In the genomic region with DNA sequence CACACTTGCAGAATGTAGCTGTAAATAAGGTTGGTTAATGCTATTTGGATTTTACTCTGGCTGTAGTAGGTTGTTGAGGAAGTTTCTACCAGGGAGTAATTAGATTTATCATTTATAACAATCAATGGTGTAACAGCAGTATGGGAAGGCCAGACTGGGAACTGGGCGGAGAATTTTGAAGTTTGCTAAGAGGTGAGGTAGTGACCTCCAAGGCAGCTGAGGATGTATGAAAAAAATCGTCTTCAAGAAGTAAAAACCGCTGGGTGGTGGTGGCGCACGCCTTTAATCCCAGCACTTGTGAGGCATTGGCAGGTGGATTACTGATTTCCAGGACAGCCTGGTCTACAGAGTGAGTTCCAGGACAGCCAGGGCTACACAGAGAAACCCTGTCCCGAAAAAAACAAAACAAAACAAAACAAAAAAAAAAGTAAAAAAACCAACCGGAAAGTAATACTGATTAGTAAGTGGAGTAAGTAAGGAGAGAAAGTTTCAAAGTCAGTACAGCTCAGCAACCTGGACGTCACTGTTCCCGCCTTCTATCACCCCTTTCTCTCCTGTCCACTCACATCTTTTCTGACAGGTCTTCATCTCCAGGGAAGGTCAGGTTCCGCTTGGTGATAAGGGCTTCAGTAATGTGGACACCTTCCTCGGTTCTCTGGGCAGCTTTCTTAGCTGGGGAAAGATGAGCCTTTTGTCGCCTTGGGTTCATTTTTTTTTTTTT, we compare ENCODE assay signal across 8 mouse cellular contexts. TPM values are rescaled to one million over a fixed set of nuclear protein-coding genes. Genes with fewer than 3 reads are reported as not detected.
DNase-seq lines count a peak whose midpoint lies in the region; ATAC-seq and TF ChIP-seq lines count a peak whose summit lies in the region.
"Had no signal": no experiment of that assay in that cellular context is flagged by ENCODE, and none has a peak within 500 bp of the region (broad histone marks: within the 10 kb centered on the region; RNA-seq: fewer than 3 reads in every experiment).

No protein-coding gene starts in this region.

- 50% methylated on average over 12 of the region's 12 CpGs for WGBS in forebrain, embryonic 12.5 days
- WGBS in liver, embryonic 12.5 days (ENCODE audit: insufficient replicate concordance): 29% methylated on average over 12 of the region's 12 CpGs
- 32% methylated on average over 12 of the region's 12 CpGs for WGBS in stomach, postnatal 0 days

- peaks cover 10% of the 10 kb centered on the region for H3K27me3 ChIP-seq in megakaryocyte, embryonic 14.5 days (replicated peaks)
- H3K27me3 ChIP-seq in forebrain, embryonic 12.5 days: no peaks in the 10 kb centered on the region
- H3K27me3 ChIP-seq in liver, embryonic 12.5 days (replicated peaks): no peaks in the 10 kb centered on the region
- no peaks in the 10 kb centered on the region for H3K27me3 ChIP-seq in stomach, postnatal 0 days (ENCODE audit: control insufficient read depth, insufficient read depth, low read length)

- H3K4me3 ChIP-seq in megakaryocyte, embryonic 14.5 days (replicated peaks): peak overlapping the region; percentile 94
- peak overlapping the region; percentile 81 for H3K4me3 ChIP-seq in forebrain, embryonic 12.5 days (replicated peaks)
- H3K4me3 ChIP-seq in liver, embryonic 12.5 days: peak overlapping the region; percentile 90
- peak overlapping the region; percentile 72 for H3K4me3 ChIP-seq in stomach, postnatal 0 days (ENCODE audit: low read depth, low read length)

- no peak for TF ChIP-seq EP300 in stomach, postnatal 0 days (optimal IDR thresholded peaks at IDR 0.05)

- peaks cover 25% of the 10 kb centered on the region for H3K36me3 ChIP-seq in megakaryocyte, embryonic 14.5 days (replicated peaks; ENCODE audit: low read length)
- peaks cover 14% of the 10 kb centered on the region; the same call in 1 of the 2 replicates for H3K36me3 ChIP-seq in forebrain, embryonic 12.5 days (replicated peaks)
- peaks cover 25% of the 10 kb centered on the region for H3K36me3 ChIP-seq in liver, embryonic 12.5 days
- no peaks in the 10 kb centered on the region for H3K36me3 ChIP-seq in stomach, postnatal 0 days (ENCODE audit: control insufficient read depth, insufficient read depth, low read length)

- ATAC-seq in megakaryocyte, adult 5-6 weeks (ENCODE audit: poor library complexity, severe bottlenecking): no peak
- ATAC-seq in forebrain, embryonic 12.5 days (ENCODE audit: low FRiP score): 0 out of 2 replicates have a peak, but pooled peaks have one; percentile 28
- 0 out of 2 replicates have a peak, but pooled peaks have one; percentile 35 for ATAC-seq in liver, embryonic 12.5 days
- ATAC-seq in stomach, postnatal 0 days (ENCODE audit: low FRiP score, low TSS enrichment): no peak

- peak overlapping the region; percentile 54; the same call in 1 of the 2 replicates for H3K9ac ChIP-seq in forebrain, embryonic 12.5 days
- H3K9ac ChIP-seq in liver, embryonic 12.5 days: peak overlapping the region; percentile 85
- no peak overlapping the region for H3K9ac ChIP-seq in stomach, postnatal 0 days (ENCODE audit: low read length)

- peak overlapping the region; percentile 66 for H3K4me2 ChIP-seq in forebrain, embryonic 12.5 days
- peak overlapping the region; percentile 91 for H3K4me2 ChIP-seq in liver, embryonic 12.5 days
- H3K4me2 ChIP-seq in stomach, postnatal 0 days (replicated peaks; ENCODE audit: low read depth): peak overlapping the region; percentile 81

- DNase-seq in stomach, postnatal 0 days (ENCODE audit: low spot score): no peak
- DNase-seq in layer of hippocampus, adult 18-20 months (ENCODE audit: low spot score in 2 of 2): no peak
- DNase-seq in embryo, embryonic 10 days (ENCODE audit: low spot score): no peak

- peaks cover 52% of the 10 kb centered on the region for H3K4me1 ChIP-seq in megakaryocyte, embryonic 14.5 days
- H3K4me1 ChIP-seq in forebrain, embryonic 12.5 days: peaks cover 18% of the 10 kb centered on the region
- H3K4me1 ChIP-seq in liver, embryonic 12.5 days: peaks cover 27% of the 10 kb centered on the region
- H3K4me1 ChIP-seq in stomach, postnatal 0 days (replicated peaks; ENCODE audit: control insufficient read depth, insufficient read depth): 0 out of 2 replicates have a peak, but pooled peaks cover 3% of the 10 kb centered on the region

- no peaks in the 10 kb centered on the region for H3K9me3 ChIP-seq in megakaryocyte, embryonic 14.5 days
- H3K9me3 ChIP-seq in forebrain, embryonic 12.5 days: no peaks in the 10 kb centered on the region
- no peaks in the 10 kb centered on the region for H3K9me3 ChIP-seq in liver, embryonic 12.5 days (replicated peaks)
- no peaks in the 10 kb centered on the region for H3K9me3 ChIP-seq in stomach, postnatal 0 days (ENCODE audit: control insufficient read depth, low read length)

- TF ChIP-seq CTCF in stomach, postnatal 0 days (IDR thresholded peaks at IDR 0.05; ENCODE audit: low read depth): no peak

- H3K27ac ChIP-seq in forebrain, embryonic 12.5 days: no peak overlapping the region
- peak overlapping the region; percentile 66; the same call in 1 of the 2 replicates for H3K27ac ChIP-seq in liver, embryonic 12.5 days
- H3K27ac ChIP-seq in stomach, postnatal 0 days (replicated peaks): no peak overlapping the region

RNA-seq across cellular contexts. Expression of gene Lrrc46, which starts 0.7 kb away (rescaled TPM):
- not detected in 2 replicates for polyA plus RNA-seq in megakaryocyte, embryonic 14.5 days (2012; ENCODE audit: insufficient read depth, low replicate concordance)
- total RNA-seq in megakaryocyte, adult 5-6 weeks (2015): 0.55 and 0.80 TPM in 2 replicates
- total RNA-seq in megakaryocyte, adult 5-6 weeks (2017): not detected in 2 replicates
- 2.3 and 3.2 TPM in 2 replicates for polyA plus RNA-seq in forebrain, embryonic 12.5 days (2016; fragmentation: Nextera tagmentation; extraction: Ambion mirVana)
- 0.35 and 0.48 TPM in 2 replicates for polyA plus RNA-seq in liver, embryonic 12.5 days (2016; fragmentation: Nextera tagmentation; extraction: Ambion mirVana)
- 0.36 and 0.45 TPM in 2 replicates for polyA plus RNA-seq in stomach, postnatal 0 days (2015; fragmentation: Nextera tagmentation; extraction: Ambion mirVana)
- total RNA-seq in layer of hippocampus, adult 18-20 months (2021): under 1 TPM; 0.74 to 0.94 TPM
- total RNA-seq: monocyte, adult 5-6 weeks had no signal

RNA-seq across cellular contexts. Expression of gene Mrpl10, which starts 0.9 kb away (rescaled TPM):
- 22.3 and 22.7 TPM in 2 replicates for polyA plus RNA-seq in megakaryocyte, embryonic 14.5 days (2012; ENCODE audit: insufficient read depth, low replicate concordance)
- 28.4 and 28.6 TPM in 2 replicates for total RNA-seq in megakaryocyte, adult 5-6 weeks (2015)
- total RNA-seq in megakaryocyte, adult 5-6 weeks (2017): 18.6 and 19.7 TPM in 2 replicates
- 64.0 and 65.8 TPM in 2 replicates for polyA plus RNA-seq in forebrain, embryonic 12.5 days (2016; fragmentation: Nextera tagmentation; extraction: Ambion mirVana)
- polyA plus RNA-seq in liver, embryonic 12.5 days (2016; fragmentation: Nextera tagmentation; extraction: Ambion mirVana): 56.7 TPM in 2 replicates
- 56.3 and 60.8 TPM in 2 replicates for polyA plus RNA-seq in stomach, postnatal 0 days (2015; fragmentation: Nextera tagmentation; extraction: Ambion mirVana)
- total RNA-seq in layer of hippocampus, adult 18-20 months (2021): 10 to 100 TPM; 76.0 to 80.4 TPM

RNA-seq across cellular contexts. Expression of gene Osbpl7, which starts 10.0 kb away (rescaled TPM):
- polyA plus RNA-seq in megakaryocyte, embryonic 14.5 days (2012; ENCODE audit: insufficient read depth, low replicate concordance): 9.7 and 13.2 TPM in 2 replicates
- total RNA-seq in megakaryocyte, adult 5-6 weeks (2015): 5.3 and 6.5 TPM in 2 replicates
- total RNA-seq in megakaryocyte, adult 5-6 weeks (2017): 7.1 and 7.5 TPM in 2 replicates
- polyA plus RNA-seq in forebrain, embryonic 12.5 days (2016; fragmentation: Nextera tagmentation; extraction: Ambion mirVana): 8.2 and 8.7 TPM in 2 replicates
- 3.7 and 3.8 TPM in 2 replicates for polyA plus RNA-seq in liver, embryonic 12.5 days (2016; fragmentation: Nextera tagmentation; extraction: Ambion mirVana)
- 7.5 and 8.6 TPM in 2 replicates for polyA plus RNA-seq in stomach, postnatal 0 days (2015; fragmentation: Nextera tagmentation; extraction: Ambion mirVana)
- total RNA-seq in layer of hippocampus, adult 18-20 months (2021): 10 to 100 TPM; 16.3 to 17.7 TPM

RNA-seq across cellular contexts. Expression of gene Scrn2, which starts 10.7 kb away (rescaled TPM):
- polyA plus RNA-seq in megakaryocyte, embryonic 14.5 days (2012; ENCODE audit: insufficient read depth, low replicate concordance): 4.5 and 11.2 TPM in 2 replicates
- total RNA-seq in megakaryocyte, adult 5-6 weeks (2015): 0.48 and 1.4 TPM in 2 replicates
- total RNA-seq in megakaryocyte, adult 5-6 weeks (2017): 5.1 and 5.4 TPM in 2 replicates
- 26.0 and 28.0 TPM in 2 replicates for polyA plus RNA-seq in forebrain, embryonic 12.5 days (2016; fragmentation: Nextera tagmentation; extraction: Ambion mirVana)
- 9.8 and 11.0 TPM in 2 replicates for polyA plus RNA-seq in liver, embryonic 12.5 days (2016; fragmentation: Nextera tagmentation; extraction: Ambion mirVana)
- 11.8 and 12.5 TPM in 2 replicates for polyA plus RNA-seq in stomach, postnatal 0 days (2015; fragmentation: Nextera tagmentation; extraction: Ambion mirVana)
- total RNA-seq in layer of hippocampus, adult 18-20 months (2021): 1 to 10 TPM; 4.0 to 4.9 TPM

RNA-seq across cellular contexts. Expression of gene Sp6, which starts 27.3 kb away (rescaled TPM):
- polyA plus RNA-seq in megakaryocyte, embryonic 14.5 days (2012; ENCODE audit: insufficient read depth, low replicate concordance): 0.77 and 1.4 TPM in 2 replicates
- 0.13 TPM in 1 of 2 replicates, not detected in the other for total RNA-seq in megakaryocyte, adult 5-6 weeks (2015)
- not detected in 2 replicates for total RNA-seq in megakaryocyte, adult 5-6 weeks (2017)
- 0.26 and 0.51 TPM in 2 replicates for polyA plus RNA-seq in forebrain, embryonic 12.5 days (2016; fragmentation: Nextera tagmentation; extraction: Ambion mirVana)
- polyA plus RNA-seq in liver, embryonic 12.5 days (2016; fragmentation: Nextera tagmentation; extraction: Ambion mirVana): 0.15 and 0.19 TPM in 2 replicates
- 21.2 and 22.0 TPM in 2 replicates for polyA plus RNA-seq in stomach, postnatal 0 days (2015; fragmentation: Nextera tagmentation; extraction: Ambion mirVana)
- 1 to 10 TPM in 1 of 2 experiments, under 1 TPM in 1; 0.79 to 1.1 TPM for total RNA-seq in layer of hippocampus, adult 18-20 months (2021)
- total RNA-seq: monocyte, adult 5-6 weeks had no signal

Comparison
In these comparisons a context has a peak if more than half of its experiments do, and no peak if none do; other contexts are left out.
1. ATAC-seq: peak in forebrain, embryonic 12.5 days (single experiment) and liver, embryonic 12.5 days (single experiment); none in megakaryocyte, adult 5-6 weeks (single experiment) and stomach, postnatal 0 days (single experiment).
2. Peak in every context shown above with its lines, with median percentiles within 50 percentile points of each other: H3K4me3 ChIP-seq and H3K4me2 ChIP-seq.